Mouse (Mus musculus) lung, postnatal 0 days (tissue): ENCODE results near the gene Slc12a9.

Experiments used
- CTCF ChIP-seq: IDR thresholded peaks from 2 replicates; pipeline ENCODE4 v1.5.1; 2016; ENCODE audit warnings: antibody characterized with exemption, mild to moderate bottlenecking
- EP300 ChIP-seq: IDR thresholded peaks from 2 replicates; pipeline ENCODE4 v1.6.1; 2016; ENCODE audit warnings: antibody characterized with exemption, mild to moderate bottlenecking, control low read depth

GRCm38 (mm10) chr5:137369665-137370064 lies 36.3 kb upstream of the Slc12a9 start:
- no peak for TF ChIP-seq CTCF
- TF ChIP-seq EP300: no peak
